ENCODE assay signal across 32 mouse cellular contexts in the genomic region with DNA sequence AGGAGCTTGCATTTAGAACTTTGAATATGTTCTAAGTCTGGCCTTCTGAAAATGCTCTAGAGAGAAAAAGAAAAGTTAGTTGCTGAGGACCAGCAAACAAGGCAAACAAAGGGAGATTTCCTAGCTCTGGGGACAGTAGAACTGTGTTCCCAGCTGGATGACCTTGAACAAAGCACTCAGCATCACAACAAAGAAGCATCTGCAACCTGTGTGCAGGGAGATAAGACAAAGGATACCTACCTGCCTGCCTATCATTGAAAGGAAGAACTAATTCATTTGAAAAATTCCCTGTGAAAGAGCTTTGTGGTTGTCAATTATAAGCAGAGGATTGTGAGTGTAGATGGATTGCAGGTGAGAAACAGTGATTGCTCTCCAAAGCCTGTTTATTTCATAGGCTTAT.
"Had no signal": no experiment of that assay in that cellular context is flagged by ENCODE, and none has a peak within 500 bp of the region (broad histone marks: within the 10 kb centered on the region; RNA-seq: fewer than 3 reads in every experiment).

No protein-coding gene starts in this region.

- H3K27me3 ChIP-seq: limb, embryonic 12.5 days; limb, embryonic 13.5 days; limb, embryonic 15.5 days; liver, embryonic 12.5 days; liver, embryonic 13.5 days; liver, embryonic 15.5 days; lung, embryonic 15.5 days; megakaryocyte, embryonic 14.5 days; midbrain, embryonic 12.5 days; midbrain, embryonic 13.5 days; midbrain, embryonic 15.5 days; neural tube, embryonic 12.5 days had no signal

- H3K4me1 ChIP-seq: limb, embryonic 10.5 days; limb, embryonic 12.5 days; limb, embryonic 13.5 days; limb, embryonic 15.5 days; liver, embryonic 12.5 days; liver, embryonic 13.5 days; liver, embryonic 15.5 days; lung, embryonic 15.5 days; megakaryocyte, embryonic 14.5 days; midbrain, embryonic 12.5 days; midbrain, embryonic 13.5 days; midbrain, embryonic 15.5 days; neural tube, embryonic 12.5 days had no signal

- ATAC-seq: liver, embryonic 12.5 days; liver, postnatal 0 days; lung, postnatal 0 days; midbrain, embryonic 13.5 days; midbrain, embryonic 15.5 days; midbrain, embryonic 16.5 days had no signal

- H3K27ac ChIP-seq: limb, embryonic 10.5 days; limb, embryonic 12.5 days; limb, embryonic 13.5 days; limb, embryonic 15.5 days; liver, embryonic 12.5 days; liver, embryonic 13.5 days; liver, embryonic 14.5 days; liver, embryonic 15.5 days; lung, embryonic 15.5 days; macrophage; midbrain, embryonic 10.5 days; midbrain, embryonic 12.5 days; midbrain, embryonic 13.5 days; midbrain, embryonic 15.5 days; neural tube, embryonic 12.5 days had no signal

- H3K9ac ChIP-seq: limb, embryonic 12.5 days; limb, embryonic 13.5 days; limb, embryonic 15.5 days; liver, embryonic 12.5 days; liver, embryonic 13.5 days; liver, embryonic 14.5 days; liver, embryonic 15.5 days; liver, postnatal 0 days; lung, embryonic 14.5 days; lung, embryonic 15.5 days; midbrain, embryonic 12.5 days; midbrain, embryonic 13.5 days; midbrain, embryonic 15.5 days; neural tube, embryonic 12.5 days had no signal

- H3K4me3 ChIP-seq: limb, embryonic 10.5 days; limb, embryonic 12.5 days; limb, embryonic 13.5 days; limb, embryonic 15.5 days; liver, embryonic 12.5 days; liver, embryonic 13.5 days; liver, embryonic 15.5 days; lung, embryonic 15.5 days; megakaryocyte, embryonic 14.5 days; midbrain, embryonic 10.5 days; midbrain, embryonic 12.5 days; midbrain, embryonic 13.5 days; midbrain, embryonic 15.5 days; myocyte; neural tube, embryonic 12.5 days had no signal

- DNase-seq: left cerebral cortex, postnatal 4 days; liver; liver, embryonic 13.5 days; liver, postnatal 0 days; lung, adult 18-20 months; lung, adult 2 months; lung, embryonic 14.5 days; lung, postnatal 10 days; lung, postnatal 14 days; lung, postnatal 36 days; lung, postnatal 4 days; midbrain, embryonic 14.5 days had no signal

- H3K4me2 ChIP-seq: limb, embryonic 12.5 days; limb, embryonic 13.5 days; limb, embryonic 15.5 days; liver, embryonic 11.5 days; liver, embryonic 12.5 days; liver, embryonic 13.5 days; liver, embryonic 15.5 days; lung, embryonic 14.5 days; lung, embryonic 15.5 days; midbrain, embryonic 11.5 days; midbrain, embryonic 12.5 days; midbrain, embryonic 13.5 days; midbrain, embryonic 15.5 days; neural tube, embryonic 12.5 days had no signal

- H3K9me3 ChIP-seq: limb, embryonic 10.5 days; limb, embryonic 12.5 days; limb, embryonic 13.5 days; limb, embryonic 15.5 days; liver, embryonic 12.5 days; liver, embryonic 13.5 days; liver, embryonic 15.5 days; lung, embryonic 15.5 days; megakaryocyte, embryonic 14.5 days; midbrain, embryonic 10.5 days; midbrain, embryonic 12.5 days; midbrain, embryonic 13.5 days; midbrain, embryonic 15.5 days; neural tube, embryonic 12.5 days had no signal

- H3K36me3 ChIP-seq: limb, embryonic 10.5 days; limb, embryonic 12.5 days; limb, embryonic 13.5 days; limb, embryonic 15.5 days; liver, embryonic 12.5 days; liver, embryonic 13.5 days; liver, embryonic 15.5 days; lung, embryonic 15.5 days; midbrain, embryonic 10.5 days; midbrain, embryonic 12.5 days; midbrain, embryonic 13.5 days; midbrain, embryonic 15.5 days; neural tube, embryonic 12.5 days had no signal
